Mouse (Mus musculus): ENCODE measurements around the gene Grem1. TPM values are rescaled to one million over a fixed set of nuclear protein-coding genes. Genes with fewer than 3 reads are reported as not detected.
A peak's percentile ranks its signal among the peaks of the same experiment; 100 is the strongest.

Grem1 gene
- polyA plus RNA-seq, 1 experiment from 2014 or later, result 3.3 TPM

DNA sequence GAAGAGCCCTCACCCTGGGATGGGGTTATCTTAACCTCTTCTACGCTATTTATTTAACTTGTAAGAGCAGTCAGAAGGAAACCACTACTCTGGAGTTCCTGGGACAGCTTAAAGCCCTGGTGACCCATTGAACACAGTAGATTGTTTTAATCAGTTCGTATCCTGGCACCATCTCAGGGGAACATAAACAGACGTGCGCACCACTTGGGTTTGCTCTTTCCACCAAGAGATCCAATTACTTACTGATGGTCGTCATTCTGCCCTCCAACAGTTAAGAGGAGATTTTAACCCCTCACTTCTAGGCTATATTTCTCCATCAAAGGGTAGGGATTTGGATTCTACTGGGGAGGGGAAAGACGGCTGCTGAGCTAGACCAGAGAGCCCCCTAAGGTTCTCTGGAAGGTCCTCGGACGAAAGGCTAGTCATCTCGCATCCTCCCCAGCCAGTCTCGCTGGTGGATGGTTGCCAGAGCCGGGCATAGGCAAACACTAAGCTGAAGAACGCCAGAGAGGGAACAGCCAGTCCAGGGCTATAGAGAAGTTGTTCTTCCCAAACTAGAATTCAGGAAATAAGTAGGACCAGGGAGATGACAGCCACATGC, 1.4 kb downstream of the Grem1 start:
- Histone ChIP-seq H3K4me2 (peak overlapping the region; percentile 73), H3K9me3 (no peaks in the 10 kb centered on the region), H3K27me3 (peaks cover 37% of the 10 kb centered on the region), H3K27ac (peak overlapping the region; percentile 17; the same call in 1 of the 2 replicates), H3K4me1 (peaks cover 24% of the 10 kb centered on the region), H3K9ac (no peak overlapping the region), H3K36me3 (no peaks in the 10 kb centered on the region), H3K4me3 (peak overlapping the region; percentile 43)
- ATAC-seq (ENCODE audit: insufficient number of reproducible peaks, low FRiP score, low TSS enrichment, low read depth), result no peak
- WGBS, result 2% methylated on average over 12 of the region's 12 CpGs

DNA sequence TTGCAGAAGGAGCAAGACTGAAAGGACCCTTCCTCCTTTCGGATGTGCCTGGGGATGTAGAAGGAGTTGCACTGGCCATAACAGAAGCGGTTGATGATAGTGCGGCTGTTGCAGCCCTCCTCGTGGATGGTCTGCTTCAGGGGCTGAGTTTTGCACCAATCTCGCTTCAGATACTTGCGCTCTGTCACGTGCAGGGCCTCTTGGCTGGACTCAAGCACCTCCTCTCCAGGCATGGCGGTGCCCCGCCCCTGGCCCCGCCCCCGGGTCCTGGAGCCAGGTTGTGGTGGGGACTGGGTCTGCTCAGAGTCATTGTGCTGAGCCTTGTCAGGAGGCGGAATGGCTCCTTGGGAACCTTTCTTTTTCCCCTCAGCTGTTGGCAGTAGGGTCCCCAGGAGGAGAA, 8.7 kb downstream of the Grem1 start:
- H3K36me3 ChIP-seq, result no peaks in the 10 kb centered on the region
- no peak for ATAC-seq (ENCODE audit: insufficient number of reproducible peaks, low FRiP score, low TSS enrichment, low read depth)
- H3K9me3 ChIP-seq, result no peaks in the 10 kb centered on the region
- no peak overlapping the region for H3K4me3 ChIP-seq
- H3K4me2 ChIP-seq, result no peak overlapping the region
- no peaks in the 10 kb centered on the region for H3K4me1 ChIP-seq
- no peaks in the 10 kb centered on the region; the same call in 1 of the 2 replicates for H3K27me3 ChIP-seq
- 77% methylated on average over 12 of the region's 12 CpGs for WGBS
- no peak overlapping the region for H3K27ac ChIP-seq
- no peak overlapping the region for H3K9ac ChIP-seq

DNA sequence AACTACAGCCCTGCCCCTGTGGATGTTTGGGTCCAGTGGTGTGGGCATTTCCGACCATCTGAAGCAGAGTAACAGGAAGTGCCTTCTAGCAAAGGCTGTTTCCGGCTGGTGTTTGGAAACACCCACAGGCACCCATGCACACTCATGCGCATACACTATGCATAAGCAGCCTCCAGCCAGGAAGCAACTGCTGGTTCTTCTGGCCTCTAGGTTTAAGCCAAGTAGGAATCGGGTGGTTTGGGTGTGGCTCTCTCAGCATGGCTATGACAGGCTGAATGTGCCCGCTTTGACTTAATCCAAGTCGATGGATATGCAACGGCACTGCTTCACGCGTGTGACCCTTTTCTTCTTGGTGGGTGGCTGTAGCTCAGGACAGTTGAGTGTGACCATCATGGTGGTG, 9.1 kb downstream of the Grem1 start:
- no peak overlapping the region for H3K9ac ChIP-seq
- 91% methylated on average over 9 of the region's 9 CpGs for WGBS
- H3K27me3 ChIP-seq, result no peaks in the 10 kb centered on the region; the same call in 1 of the 2 replicates
- H3K9me3 ChIP-seq, result no peaks in the 10 kb centered on the region
- H3K27ac ChIP-seq, result no peak overlapping the region
- H3K4me1 ChIP-seq, result no peaks in the 10 kb centered on the region
- no peaks in the 10 kb centered on the region for H3K36me3 ChIP-seq
- H3K4me2 ChIP-seq, result no peak overlapping the region
- ATAC-seq (ENCODE audit: insufficient number of reproducible peaks, low FRiP score, low TSS enrichment, low read depth), result no peak
- H3K4me3 ChIP-seq, result no peak overlapping the region

DNA sequence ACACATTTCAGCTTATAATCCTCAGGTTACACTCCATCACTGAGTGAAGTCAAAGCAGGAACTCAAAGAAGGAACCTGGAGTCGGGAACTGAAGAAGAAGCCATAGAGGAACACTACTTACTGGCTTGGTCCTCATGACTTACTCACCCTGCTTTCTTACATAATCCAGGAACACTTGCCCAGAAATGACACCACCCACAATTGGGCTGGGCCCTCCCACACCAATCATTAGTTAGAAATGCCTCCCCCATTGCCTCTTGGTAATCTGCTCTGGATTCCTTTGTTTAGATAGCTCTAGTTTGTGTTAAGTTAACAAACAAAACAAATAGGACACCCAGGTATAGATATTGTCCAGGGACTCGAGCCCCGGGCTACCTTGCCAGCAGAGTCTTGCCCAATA, 29.9 kb downstream of the Grem1 start:
- ATAC-seq (ENCODE audit: insufficient number of reproducible peaks, low FRiP score, low TSS enrichment, low read depth), result no peak
- no peak overlapping the region for H3K9ac ChIP-seq
- no peaks in the 10 kb centered on the region for H3K9me3 ChIP-seq
- H3K4me1 ChIP-seq, result no peaks in the 10 kb centered on the region
- H3K4me3 ChIP-seq, result no peak overlapping the region
- H3K4me2 ChIP-seq, result no peak overlapping the region
- no peaks in the 10 kb centered on the region for H3K27me3 ChIP-seq
- WGBS, result 92% methylated on average over 3 of the region's 3 CpGs
- H3K36me3 ChIP-seq, result no peaks in the 10 kb centered on the region
- no peak overlapping the region for H3K27ac ChIP-seq

DNA sequence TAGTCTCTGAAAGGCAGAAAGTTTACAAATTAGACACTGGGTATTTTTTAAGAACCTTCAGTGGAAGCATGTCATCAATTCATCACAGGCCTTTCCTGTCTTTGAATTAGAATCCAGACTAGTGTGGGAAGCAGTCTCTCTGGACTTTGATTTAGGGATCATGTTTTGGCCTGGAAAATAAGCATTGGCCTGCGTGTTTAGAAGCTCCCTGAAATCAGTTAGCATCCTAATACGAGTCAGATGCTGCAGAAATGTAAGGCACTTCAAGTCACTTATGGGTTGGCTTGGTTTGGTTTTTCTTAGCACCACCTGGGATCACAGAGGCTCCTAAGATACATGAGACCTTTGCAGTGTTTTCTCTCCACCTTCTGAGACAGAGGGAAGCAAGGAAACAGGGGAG, 43.6 kb downstream of the Grem1 start:
- no peak overlapping the region for H3K4me2 ChIP-seq
- no peaks in the 10 kb centered on the region for H3K9me3 ChIP-seq
- H3K4me3 ChIP-seq, result no peak overlapping the region
- H3K27me3 ChIP-seq, result no peaks in the 10 kb centered on the region
- no peaks in the 10 kb centered on the region for H3K4me1 ChIP-seq
- H3K27ac ChIP-seq, result no peak overlapping the region
- ATAC-seq (ENCODE audit: insufficient number of reproducible peaks, low FRiP score, low TSS enrichment, low read depth), result no peak
- WGBS, result 46% methylated on average over 2 of the region's 2 CpGs
- H3K36me3 ChIP-seq, result no peaks in the 10 kb centered on the region
- no peak overlapping the region for H3K9ac ChIP-seq

DNA sequence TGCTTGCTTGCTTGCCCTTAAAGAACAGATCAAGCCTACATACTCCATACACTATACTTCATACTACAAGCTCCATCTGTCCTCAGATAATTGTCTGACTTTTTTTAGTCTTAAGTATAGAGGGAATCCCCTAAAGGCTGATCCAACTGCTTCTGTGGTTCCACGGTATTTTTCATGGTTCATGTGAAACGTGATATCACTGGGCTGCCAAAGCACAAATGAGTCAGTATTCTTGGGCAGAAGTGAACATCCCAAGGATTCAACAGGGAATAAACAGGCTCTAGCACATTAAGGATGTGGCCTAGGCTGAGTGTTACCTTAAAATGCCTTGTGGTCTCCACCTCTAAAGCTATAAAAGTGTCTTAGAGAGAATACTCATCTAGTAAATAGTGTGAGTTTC, 45.0 kb downstream of the Grem1 start:
- H3K4me3 ChIP-seq, result no peak overlapping the region
- no peaks in the 10 kb centered on the region for H3K9me3 ChIP-seq
- no peaks in the 10 kb centered on the region for H3K27me3 ChIP-seq
- no peak overlapping the region for H3K9ac ChIP-seq
- H3K27ac ChIP-seq, result no peak overlapping the region
- H3K36me3 ChIP-seq, result no peaks in the 10 kb centered on the region
- ATAC-seq (ENCODE audit: insufficient number of reproducible peaks, low FRiP score, low TSS enrichment, low read depth), result no peak
- 43% methylated on average over 2 of the region's 2 CpGs for WGBS
- no peaks in the 10 kb centered on the region for H3K4me1 ChIP-seq
- H3K4me2 ChIP-seq, result no peak overlapping the region

DNA sequence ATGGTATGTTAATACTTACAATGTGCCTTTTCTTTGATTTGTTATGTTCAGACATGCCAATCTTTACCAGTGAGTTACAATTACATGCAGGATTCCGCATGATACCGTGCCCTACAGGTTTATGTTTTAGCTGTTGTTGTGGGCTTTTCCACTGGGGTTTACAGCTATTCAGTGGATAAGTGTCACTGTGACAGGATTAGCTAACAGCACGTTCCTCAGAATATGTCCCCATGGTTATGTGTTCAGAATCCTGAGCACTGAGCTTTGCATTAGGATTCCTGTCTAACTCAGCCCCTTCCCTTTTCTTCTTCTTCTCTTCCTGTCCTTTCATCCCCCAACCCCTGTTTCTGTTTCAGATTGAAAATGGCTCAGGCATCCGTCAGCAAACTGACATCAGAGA, 50.9 kb downstream of the Grem1 start:
- Histone ChIP-seq H3K27me3 (no peaks in the 10 kb centered on the region), H3K9me3 (no peaks in the 10 kb centered on the region), H3K9ac (no peak overlapping the region), H3K27ac (no peak overlapping the region), H3K4me2 (no peak overlapping the region), H3K36me3 (no peaks in the 10 kb centered on the region), H3K4me1 (no peaks in the 10 kb centered on the region), H3K4me3 (no peak overlapping the region)
- ATAC-seq (ENCODE audit: insufficient number of reproducible peaks, low FRiP score, low TSS enrichment, low read depth), result no peak
- WGBS, result 60% methylated on average over 4 of the region's 4 CpGs

DNA sequence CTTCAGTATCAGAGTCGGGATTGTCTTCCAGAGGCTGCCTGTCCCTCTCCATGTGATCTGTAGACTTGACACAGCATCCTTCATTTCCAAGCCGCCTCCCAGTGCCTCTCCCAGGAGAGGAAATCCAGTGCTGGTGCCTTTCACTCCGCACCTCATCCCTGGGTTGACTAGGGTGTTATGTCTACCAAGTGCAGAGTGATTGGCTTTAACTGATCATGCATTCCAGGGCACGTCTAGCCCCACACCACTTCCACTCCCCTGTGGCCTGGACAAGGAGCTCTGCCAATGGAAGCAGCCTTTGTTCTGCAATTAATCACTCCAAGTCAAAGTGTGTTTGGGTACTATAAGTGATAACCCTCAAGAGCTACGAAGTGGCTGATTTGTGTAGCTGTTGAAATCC, 56.9 kb downstream of the Grem1 start:
- 74% methylated on average over 5 of the region's 5 CpGs for WGBS
- no peak for ATAC-seq (ENCODE audit: insufficient number of reproducible peaks, low FRiP score, low TSS enrichment, low read depth)
- Histone ChIP-seq H3K4me1 (no peaks in the 10 kb centered on the region), H3K36me3 (no peaks in the 10 kb centered on the region), H3K4me3 (no peak overlapping the region), H3K27ac (no peak overlapping the region), H3K9me3 (no peaks in the 10 kb centered on the region), H3K4me2 (no peak overlapping the region), H3K27me3 (no peaks in the 10 kb centered on the region), H3K9ac (no peak overlapping the region)

DNA sequence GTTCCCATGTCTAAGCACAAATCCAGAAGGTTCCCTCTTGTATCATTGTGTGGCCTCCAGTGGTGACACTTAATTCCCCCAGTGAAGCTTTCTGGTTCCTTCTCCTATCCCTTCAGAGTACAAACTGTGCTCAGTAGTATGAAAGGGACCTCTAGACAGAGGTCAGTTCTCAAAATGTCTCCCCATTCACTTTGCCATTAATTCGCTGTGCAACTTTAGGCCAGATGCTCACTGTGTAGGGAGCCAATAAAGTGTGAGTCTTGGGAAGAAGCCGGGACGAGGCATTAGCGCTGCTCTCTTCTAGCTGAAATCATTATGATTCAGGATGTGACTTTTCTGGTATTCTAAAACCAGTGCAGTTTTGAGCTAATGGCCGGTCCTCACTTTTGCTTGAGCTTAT, 61.8 kb downstream of the Grem1 start:
- ATAC-seq (ENCODE audit: insufficient number of reproducible peaks, low FRiP score, low TSS enrichment, low read depth), result no peak
- H3K9me3 ChIP-seq, result no peaks in the 10 kb centered on the region
- peaks cover 4% of the 10 kb centered on the region; the same call in 1 of the 2 replicates for H3K4me1 ChIP-seq
- H3K9ac ChIP-seq, result no peak overlapping the region
- H3K36me3 ChIP-seq, result no peaks in the 10 kb centered on the region
- no peak overlapping the region for H3K27ac ChIP-seq
- no peaks in the 10 kb centered on the region for H3K27me3 ChIP-seq
- 61% methylated on average over 5 of the region's 5 CpGs for whole genome bisulfite sequencing
- H3K4me3 ChIP-seq, result no peak overlapping the region
- no peak overlapping the region for H3K4me2 ChIP-seq

DNA sequence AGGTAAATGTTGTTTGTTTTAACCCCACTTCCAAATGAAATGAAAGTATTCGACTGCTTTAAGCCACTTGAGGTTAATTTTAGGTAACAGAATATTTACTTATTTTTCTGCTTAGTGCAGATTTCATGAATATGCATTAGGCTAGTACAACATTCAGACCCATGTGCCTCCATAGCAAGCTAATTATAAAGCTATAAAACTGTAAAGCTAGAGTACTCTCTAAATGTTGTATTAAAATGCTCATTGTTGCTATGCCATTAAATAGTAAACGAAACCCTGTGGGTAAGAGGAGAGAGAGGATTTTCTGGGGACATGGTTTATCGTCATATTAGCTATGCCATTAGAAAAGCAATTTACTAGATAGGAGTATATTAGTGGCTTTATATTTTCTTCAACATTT, 62.2 kb downstream of the Grem1 start:
- Histone ChIP-seq H3K4me3 (no peak overlapping the region), H3K27ac (no peak overlapping the region), H3K27me3 (no peaks in the 10 kb centered on the region), H3K4me2 (no peak overlapping the region), H3K9me3 (no peaks in the 10 kb centered on the region), H3K36me3 (no peaks in the 10 kb centered on the region), H3K4me1 (peaks cover 4% of the 10 kb centered on the region; the same call in 1 of the 2 replicates), H3K9ac (no peak overlapping the region)
- no peak for ATAC-seq (ENCODE audit: insufficient number of reproducible peaks, low FRiP score, low TSS enrichment, low read depth)
- WGBS, result 67% methylated on average over 3 of the region's 3 CpGs

Other genes with a start within 250 kb of the Grem1 start
- gene Scg5, start 70.5 kb upstream of the Grem1 start, polyA plus RNA-seq (2015; fragmentation: Nextera tagmentation; extraction: Ambion mirVana), result 0.96 and 1.2 TPM in 2 replicates
- gene Arhgap11a, start 90.0 kb upstream of the Grem1 start, polyA plus RNA-seq (2015; fragmentation: Nextera tagmentation; extraction: Ambion mirVana), result 19.0 and 20.1 TPM in 2 replicates